In genomic region chr6:141252520-141252919, GRCm38 (mm10) we compare ENCODE assay signal across 15 mouse cellular contexts. TPM values are rescaled to one million over a fixed set of nuclear protein-coding genes. Genes with fewer than 3 reads are reported as not detected.
A peak's percentile ranks its signal among the peaks of the same experiment; 100 is the strongest.
DNase-seq lines count a peak whose midpoint lies in the region; ATAC-seq and TF ChIP-seq lines count a peak whose summit lies in the region.
"Had no signal": no experiment of that assay in that cellular context is flagged by ENCODE, and none has a peak within 500 bp of the region (broad histone marks: within the 10 kb centered on the region; RNA-seq: fewer than 3 reads in every experiment).

No protein-coding gene starts in this region.

- H3K4me1 ChIP-seq in heart, embryonic 15.5 days (replicated peaks) = peaks cover 27% of the 10 kb centered on the region
- H3K4me1 ChIP-seq in liver, postnatal 0 days (ENCODE audit: insufficient read depth) = no peaks in the 10 kb centered on the region
- peaks cover 47% of the 10 kb centered on the region for H3K4me1 ChIP-seq in embryonic facial prominence, embryonic 13.5 days
- H3K4me1 ChIP-seq in limb, embryonic 15.5 days = peaks cover 26% of the 10 kb centered on the region

- H3K27me3 ChIP-seq in heart, embryonic 15.5 days = no peaks in the 10 kb centered on the region
- peaks cover 26% of the 10 kb centered on the region for H3K27me3 ChIP-seq in liver, postnatal 0 days (ENCODE audit: insufficient read depth, low read length)
- peaks cover 14% of the 10 kb centered on the region; the same call in 1 of the 2 replicates for H3K27me3 ChIP-seq in embryonic facial prominence, embryonic 13.5 days
- 0 out of 2 replicates have a peak, but pooled peaks cover 8% of the 10 kb centered on the region for H3K27me3 ChIP-seq in limb, embryonic 15.5 days

- no peak overlapping the region for H3K9ac ChIP-seq in heart, embryonic 15.5 days
- no peak overlapping the region for H3K9ac ChIP-seq in liver, postnatal 0 days (replicated peaks)
- H3K9ac ChIP-seq in embryonic facial prominence, embryonic 13.5 days = no peak overlapping the region
- no peak overlapping the region for H3K9ac ChIP-seq in limb, embryonic 15.5 days
- H3K9ac ChIP-seq: neural tube, embryonic 12.5 days had no signal

- intact Hi-C loops in heart, postnatal 36 days (cut with DNase I) = loop anchor here (5.0 kb wide), 1 partner anchor 80 kb away; no protein-coding TSS in a partner anchor

- TF ChIP-seq EP300 in liver, postnatal 0 days (IDR thresholded peaks at IDR 0.05; ENCODE audit: low read depth) = no peak

- peak overlapping the region; percentile 84 for H3K4me2 ChIP-seq in heart, embryonic 15.5 days
- 0 out of 2 replicates have a peak overlapping the region, but pooled peaks have one; percentile 13 for H3K4me2 ChIP-seq in liver, postnatal 0 days (ENCODE audit: low read depth, low read length)
- peak overlapping the region; percentile 87 for H3K4me2 ChIP-seq in embryonic facial prominence, embryonic 13.5 days
- H3K4me2 ChIP-seq in limb, embryonic 15.5 days = peak overlapping the region; percentile 25
- H3K4me2 ChIP-seq: neural tube, embryonic 12.5 days had no signal

- no peaks in the 10 kb centered on the region for H3K9me3 ChIP-seq in heart, embryonic 15.5 days (replicated peaks)
- H3K9me3 ChIP-seq in liver, postnatal 0 days (ENCODE audit: low read length) = no peaks in the 10 kb centered on the region
- no peaks in the 10 kb centered on the region for H3K9me3 ChIP-seq in embryonic facial prominence, embryonic 13.5 days
- no peaks in the 10 kb centered on the region for H3K9me3 ChIP-seq in limb, embryonic 15.5 days
- H3K9me3 ChIP-seq: neural tube, embryonic 12.5 days had no signal

- H3K4me3 ChIP-seq in heart, embryonic 15.5 days = peak overlapping the region; percentile 76
- no peak overlapping the region for H3K4me3 ChIP-seq in liver, postnatal 0 days (ENCODE audit: low read depth, low read length)
- H3K4me3 ChIP-seq in embryonic facial prominence, embryonic 13.5 days = peak overlapping the region; percentile 76
- peak overlapping the region; percentile 74; the same call in 1 of the 2 replicates for H3K4me3 ChIP-seq in limb, embryonic 15.5 days
- H3K4me3 ChIP-seq: neural tube, embryonic 12.5 days had no signal

- WGBS in heart, embryonic 15.5 days = 68% methylated on average over 7 of the region's 7 CpGs
- WGBS in liver, postnatal 0 days (ENCODE audit: insufficient replicate concordance) = 74% methylated on average over 7 of the region's 7 CpGs
- 72% methylated on average over 7 of the region's 7 CpGs for WGBS in embryonic facial prominence, embryonic 13.5 days
- WGBS in limb, embryonic 15.5 days = 58% methylated on average over 7 of the region's 7 CpGs

- no peak for ATAC-seq in heart, embryonic 15.5 days (replicated peaks; ENCODE audit: insufficient number of reproducible peaks, insufficient read depth, low FRiP score, low read depth)
- ATAC-seq in liver, postnatal 0 days = no peak
- ATAC-seq in embryonic facial prominence, embryonic 13.5 days (ENCODE audit: insufficient number of reproducible peaks, insufficient read depth, low FRiP score, low TSS enrichment, low read depth) = no peak
- no peak for ATAC-seq in limb, embryonic 15.5 days (ENCODE audit: insufficient number of reproducible peaks, low FRiP score, low TSS enrichment, low read depth)
- ATAC-seq in erythroblast, adult 5-6 weeks (replicated peaks; ENCODE audit: low FRiP score, poor library complexity, severe bottlenecking) = no peak
- ATAC-seq: Patski had no signal

- no peak for DNase-seq in heart, postnatal 36 days
- DNase-seq in liver, postnatal 0 days = no peak
- no peak for DNase-seq in liver
- DNase-seq in adrenal gland, adult 2 months = no peak
- DNase-seq: adrenal gland, postnatal 36 days; cerebellum, adult 9-10 months; kidney, adult 9 months; lung, postnatal 36 days; right cerebral cortex, postnatal 25 days had no signal

- TF ChIP-seq CTCF in liver, postnatal 0 days (IDR thresholded peaks at IDR 0.05; ENCODE audit: low read depth) = no peak

- no peak overlapping the region for H3K27ac ChIP-seq in heart, embryonic 15.5 days
- no peak overlapping the region for H3K27ac ChIP-seq in liver, postnatal 0 days (ENCODE audit: low read depth)
- no peak overlapping the region for H3K27ac ChIP-seq in embryonic facial prominence, embryonic 13.5 days
- no peak overlapping the region for H3K27ac ChIP-seq in limb, embryonic 15.5 days
- H3K27ac ChIP-seq: neural tube, embryonic 12.5 days had no signal

- no peaks in the 10 kb centered on the region for H3K36me3 ChIP-seq in heart, embryonic 15.5 days
- no peaks in the 10 kb centered on the region for H3K36me3 ChIP-seq in liver, postnatal 0 days (replicated peaks; ENCODE audit: insufficient read depth, low read length)
- H3K36me3 ChIP-seq in embryonic facial prominence, embryonic 13.5 days = no peaks in the 10 kb centered on the region
- H3K36me3 ChIP-seq in limb, embryonic 15.5 days = no peaks in the 10 kb centered on the region
- H3K36me3 ChIP-seq: neural tube, embryonic 12.5 days had no signal

RNA-seq across cellular contexts. Expression of gene Pde3a, which starts 3.5 kb away (rescaled TPM):
- polyA plus RNA-seq in heart, embryonic 15.5 days (2015; fragmentation: Nextera tagmentation; extraction: Ambion mirVana) = 11.2 and 13.0 TPM in 2 replicates
- 10 to 100 TPM; 51.1 to 64.5 TPM for total RNA-seq in heart, postnatal 36 days (2021)
- 1.3 TPM in 2 replicates for polyA plus RNA-seq in liver, postnatal 0 days (2015; fragmentation: Nextera tagmentation; extraction: Ambion mirVana)
- 6.3 and 7.9 TPM in 2 replicates for polyA plus RNA-seq in embryonic facial prominence, embryonic 13.5 days (2015; fragmentation: Nextera tagmentation; extraction: Ambion mirVana)
- polyA plus RNA-seq in limb, embryonic 15.5 days (2015; fragmentation: Nextera tagmentation; extraction: Ambion mirVana) = 4.1 and 5.0 TPM in 2 replicates
- total RNA-seq in adrenal gland, adult 2 months (2021) = 10 to 100 TPM; 11.4 to 17.3 TPM
- polyA plus RNA-seq in adrenal gland, adult 2 months (2012; rRNA removed) = 4.2 and 4.5 TPM in 2 replicates
- not detected in 2 replicates for total RNA-seq in erythroblast, adult 5-6 weeks (2015; ENCODE audit: low replicate concordance)
- under 0.01 and 0.28 TPM in 2 replicates for total RNA-seq in erythroblast, adult 5-6 weeks (2017; ENCODE audit: low replicate concordance)

Comparison
In these comparisons a context has a peak if more than half of its experiments do, and no peak if none do; other contexts are left out.
1. H3K4me2 ChIP-seq: peak in every context shown above with its lines; median percentile 87 in embryonic facial prominence, embryonic 13.5 days; 84 in heart, embryonic 15.5 days; 25 in limb, embryonic 15.5 days; 13 in liver, postnatal 0 days.